Mouse (Mus musculus) gastrocnemius, adult 18-20 months (tissue): ENCODE results near the gene Pigk. TPM values are rescaled to one million over a fixed set of nuclear protein-coding genes. Genes with fewer than 3 reads are reported as not detected.
"Not testable (repeated sequence)": the region's sequence is repeated elsewhere in the genome, so short reads cannot be mapped to it uniquely, and the experiment has no call there.

Experiments
- DNase-seq: peaks from one replicate; pipeline ENCODE4 v3.0.0; 2021; ENCODE audit warnings: low spot score
- long read RNA-seq, 2 experiments: library from polyadenylated mRNA; stranded (forward); transcript quantifications; one replicate each; pipeline ENCODE4 v2.0.0; 2021
- total RNA-seq, 2 experiments: library from RNA; stranded (reverse); gene quantifications; 2 replicates each; pipeline ENCODE4 v1.2.3; 2021

Gene Pigk
- 10 to 100 TPM; 21.0 to 22.4 TPM for total RNA-seq
- long read RNA-seq, experiment 1, full-length matches to known transcripts: 50 of 59 reads
- long read RNA-seq, experiment 1, partial matches to known transcripts: 1 of 59 reads
- long read RNA-seq, experiment 1, other reads (novel, unspliced or antisense): 8 of 59 reads
- long read RNA-seq, experiment 2, full-length matches to known transcripts: 26 of 31 reads
- long read RNA-seq, experiment 2, partial matches to known transcripts: 0 of 31 reads
- long read RNA-seq, experiment 2, other reads (novel, unspliced or antisense): 5 of 31 reads

DNA sequence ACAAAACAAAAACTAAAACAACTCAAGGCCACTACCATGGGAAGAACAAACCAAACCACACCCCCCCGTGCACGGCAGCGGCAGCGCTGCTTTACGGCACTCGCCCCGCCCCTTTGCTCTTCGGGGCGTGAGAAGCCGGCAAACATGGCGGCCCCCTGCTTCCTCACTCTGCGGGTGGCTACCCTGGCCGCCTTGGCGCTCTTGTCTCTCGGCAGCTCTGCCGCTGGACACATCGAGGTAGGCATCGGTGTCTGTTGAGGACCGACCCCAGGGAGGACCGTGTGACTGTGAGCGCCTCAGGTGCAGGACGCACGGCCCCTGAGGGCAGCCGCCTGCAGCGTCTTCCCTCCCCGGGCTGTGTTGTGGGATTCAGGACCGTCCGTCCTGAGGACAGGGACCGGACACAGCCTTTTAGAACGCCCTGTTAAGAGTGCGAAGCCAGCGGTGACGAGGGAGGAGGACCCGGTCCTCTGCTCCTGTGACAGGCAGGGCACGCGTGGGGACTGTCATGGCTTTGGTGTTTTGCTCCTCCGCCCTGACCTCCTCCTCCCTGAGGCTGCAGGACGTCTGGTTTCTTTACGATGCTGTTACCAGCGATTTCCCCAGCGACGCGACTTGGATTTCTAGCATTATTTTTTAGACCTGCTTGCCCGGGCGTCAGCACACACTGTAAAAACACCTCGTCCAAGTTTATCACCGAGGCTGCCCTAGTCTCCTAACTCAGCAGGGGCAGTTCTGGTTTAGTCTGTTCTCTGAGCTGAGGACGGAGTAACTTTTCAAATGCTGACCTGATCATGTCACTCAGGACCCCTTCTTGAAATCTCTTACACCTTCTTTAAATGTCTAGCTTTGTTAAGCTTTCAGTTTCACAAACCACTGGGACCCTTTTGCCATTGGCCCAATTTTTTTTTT is at the start of gene Pigk:
Pigk (plus strand) TSS at position 110 of the 912 bp plus-strand sequence.
- DNase-seq: peak; percentile 93

DNA sequence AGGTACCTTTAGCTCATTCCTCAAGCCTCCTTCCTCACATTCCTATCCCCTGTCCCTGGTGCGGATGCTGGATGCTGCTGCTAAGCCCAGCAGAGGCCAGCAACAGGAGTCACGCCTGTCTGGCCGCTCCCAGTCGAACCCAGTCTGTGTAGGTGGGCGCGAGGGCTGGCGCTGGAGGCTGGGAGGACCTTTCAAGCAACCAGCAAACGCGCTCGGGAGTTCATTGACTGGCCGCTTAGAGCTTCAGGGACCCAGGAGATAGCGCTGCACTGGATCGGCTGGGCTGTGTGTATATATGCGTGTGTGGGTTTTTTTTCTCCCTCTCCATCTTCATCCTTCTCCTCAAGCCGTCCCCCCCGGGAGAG is 46.9 kb upstream of the Pigk start:
- DNase-seq: no peak

- no peak for DNase-seq
Observed at GRCm38 (mm10) chr3:152667356-152668211, 46.3 kb upstream of the Pigk start.

DNA sequence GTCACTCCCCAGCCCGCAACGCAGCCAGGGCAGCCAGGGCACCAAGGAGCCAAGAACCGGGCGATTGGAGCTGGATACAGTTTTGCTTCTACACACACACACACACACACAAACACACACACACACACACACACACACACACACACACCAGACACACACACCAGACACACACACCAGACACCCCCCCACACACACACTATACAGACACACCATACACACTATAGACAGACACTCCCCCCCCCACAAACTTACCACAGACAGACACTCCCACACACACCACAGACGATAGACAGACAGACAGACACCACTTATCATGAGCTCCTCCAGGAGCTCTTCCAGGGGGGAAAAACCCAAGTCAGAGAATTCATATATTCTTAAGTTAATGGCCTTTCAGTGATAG is 45.7 kb upstream of the Pigk start, which contains the start of gene Ak5:
Ak5 (minus strand) TSS at position 122 of the 400 bp plus-strand sequence.
- DNase-seq: no peak

GRCm38 (mm10) chr3:152668793-152669192 is 45.1 kb upstream of the Pigk start:
- DNase-seq: no peak

GRCm38 (mm10) chr3:152669783-152670182 is 44.1 kb upstream of the Pigk start:
- DNase-seq: no peak

DNA sequence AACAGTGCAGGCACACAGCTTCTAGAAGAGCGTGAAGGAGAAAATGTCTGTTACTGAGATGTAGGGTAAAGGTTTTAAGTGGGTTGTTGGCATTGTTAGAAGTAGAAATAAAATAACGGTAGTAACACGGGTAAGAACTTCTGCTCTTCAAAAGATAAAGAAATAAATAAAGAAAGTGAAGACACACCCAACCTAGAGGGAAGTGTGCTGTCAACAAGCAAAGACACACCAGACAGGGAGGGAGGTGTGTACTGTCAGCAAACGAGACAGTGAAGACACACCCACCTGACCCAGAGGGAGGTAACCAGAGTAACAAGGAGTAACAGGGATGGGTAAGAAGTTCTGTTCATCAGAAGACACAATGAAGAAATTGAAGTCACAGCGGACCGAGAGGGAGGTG is 39.2 kb upstream of the Pigk start:
- no peak for DNase-seq

- peak; percentile 9 for DNase-seq
Observed at GRCm38 (mm10) chr3:152688532-152688931, 25.4 kb upstream of the Pigk start.

DNA sequence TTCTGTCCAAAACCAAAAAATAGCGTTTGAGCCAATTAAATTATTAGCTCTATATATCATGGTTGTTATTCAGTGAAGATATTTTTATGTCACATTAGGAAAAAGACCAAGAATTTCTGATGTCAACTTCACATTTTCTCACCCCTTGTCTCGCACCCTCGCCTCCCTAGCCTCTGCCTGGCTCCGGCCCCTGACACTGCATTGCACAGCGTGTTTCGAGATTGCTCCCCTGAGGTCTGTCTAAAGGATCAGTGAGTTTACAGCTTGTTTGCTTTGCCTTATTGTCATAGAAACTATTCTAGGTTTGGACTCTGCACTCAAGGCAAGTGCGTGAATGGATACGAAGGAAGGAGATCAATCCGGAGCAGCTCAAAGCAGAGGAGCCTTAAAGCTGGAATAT is 24.8 kb upstream of the Pigk start:
- peak; percentile 18 for DNase-seq

GRCm38 (mm10) chr3:152694950-152695349 is 18.9 kb upstream of the Pigk start:
- no peak for DNase-seq

DNA sequence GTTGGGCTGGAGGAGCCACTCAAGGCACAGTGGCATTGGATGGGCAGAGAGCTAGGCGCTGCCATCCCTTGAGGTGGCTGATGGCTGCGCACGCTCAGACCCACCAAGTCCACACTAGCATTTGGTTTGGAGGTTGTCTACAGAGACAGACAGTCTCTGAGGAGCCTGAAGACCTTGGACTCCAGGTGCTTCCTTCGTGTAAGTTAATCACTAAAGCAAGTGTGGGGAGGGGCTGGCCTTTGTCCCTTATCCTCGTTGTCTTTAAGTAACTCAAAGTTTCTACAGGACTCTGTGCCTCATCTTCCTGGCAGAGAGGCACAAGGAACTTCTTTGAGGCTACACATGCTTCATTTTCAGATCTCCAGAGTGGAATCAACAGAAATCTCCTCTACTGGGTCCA is 15.9 kb upstream of the Pigk start:
- no peak for DNase-seq

GRCm38 (mm10) chr3:152699261-152699660 is 14.6 kb upstream of the Pigk start:
- no peak for DNase-seq

- not testable (repeated sequence) for DNase-seq
Observed at GRCm38 (mm10) chr3:152701536-152701935, 12.4 kb upstream of the Pigk start.

- no peak for DNase-seq
Observed at GRCm38 (mm10) chr3:152702274-152702843, 11.5 kb upstream of the Pigk start.

DNA sequence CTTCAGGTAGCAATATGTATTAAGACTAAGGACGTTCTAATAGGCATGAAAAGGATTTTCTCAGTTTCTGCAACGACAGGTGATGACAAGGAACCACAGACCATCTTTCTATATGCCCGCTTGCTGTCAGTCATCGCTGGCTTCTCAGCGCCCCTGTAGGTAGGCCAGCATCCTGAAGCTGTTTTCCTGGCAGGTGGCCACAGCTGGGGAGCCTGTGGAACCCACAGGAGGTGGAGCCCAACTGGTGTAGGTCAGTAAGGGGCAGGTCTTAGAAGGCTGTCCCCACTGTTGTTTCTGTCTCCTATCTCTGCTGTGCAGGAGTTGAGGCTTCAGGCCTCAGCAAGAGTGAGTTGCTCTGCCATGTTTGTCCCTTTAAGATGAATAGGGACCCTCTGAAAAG is 8.1 kb upstream of the Pigk start:
- DNase-seq: no peak

GRCm38 (mm10) chr3:152706901-152707300 is 7.0 kb upstream of the Pigk start:
- no peak for DNase-seq

DNA sequence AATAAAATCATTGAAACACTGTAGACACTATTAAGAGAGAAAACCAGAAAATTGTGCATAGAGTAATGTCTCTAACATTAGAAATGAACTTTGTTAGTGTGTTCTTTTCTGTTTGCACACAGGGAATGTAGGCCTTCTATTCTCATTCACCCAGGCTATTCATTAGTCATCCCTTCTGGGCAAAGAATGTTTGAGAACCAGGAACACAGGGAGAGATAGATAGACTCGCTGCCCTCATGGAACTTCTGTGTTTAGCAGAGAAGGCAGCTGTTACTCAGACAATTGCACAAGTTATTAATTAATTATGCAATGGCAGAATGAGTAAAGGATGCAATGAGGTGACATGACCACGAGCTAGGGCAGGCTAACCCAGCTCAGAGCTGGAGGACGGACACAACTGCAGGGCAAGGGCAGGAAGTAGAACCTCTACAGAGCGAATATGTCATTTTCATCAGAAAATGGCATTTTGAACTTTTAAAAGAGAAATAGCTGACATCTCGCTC is 6.5 kb upstream of the Pigk start:
- no peak for DNase-seq

GRCm38 (mm10) chr3:152709936-152710335 is 4.0 kb upstream of the Pigk start:
- DNase-seq: no peak

DNA sequence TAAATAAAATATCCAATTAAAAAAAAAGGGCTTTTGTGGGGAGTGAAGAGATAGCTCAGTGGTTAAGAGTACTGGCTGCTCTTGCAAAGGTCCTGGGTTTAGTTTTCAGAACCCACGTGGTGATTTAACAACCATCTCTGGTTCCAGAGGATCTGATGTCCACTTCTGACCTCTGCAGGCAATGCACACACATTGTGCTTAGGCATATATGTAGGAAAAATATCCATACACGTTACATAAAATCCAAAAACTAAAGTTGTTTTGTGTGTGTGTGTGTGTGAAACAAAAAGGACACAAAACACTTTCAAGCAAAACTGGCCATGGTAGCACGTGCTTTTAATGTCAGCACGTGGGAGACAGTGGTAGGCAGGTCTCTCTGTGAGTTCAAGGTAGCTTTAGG is 943 bp upstream of the Pigk start:
- DNase-seq: no peak

DNA sequence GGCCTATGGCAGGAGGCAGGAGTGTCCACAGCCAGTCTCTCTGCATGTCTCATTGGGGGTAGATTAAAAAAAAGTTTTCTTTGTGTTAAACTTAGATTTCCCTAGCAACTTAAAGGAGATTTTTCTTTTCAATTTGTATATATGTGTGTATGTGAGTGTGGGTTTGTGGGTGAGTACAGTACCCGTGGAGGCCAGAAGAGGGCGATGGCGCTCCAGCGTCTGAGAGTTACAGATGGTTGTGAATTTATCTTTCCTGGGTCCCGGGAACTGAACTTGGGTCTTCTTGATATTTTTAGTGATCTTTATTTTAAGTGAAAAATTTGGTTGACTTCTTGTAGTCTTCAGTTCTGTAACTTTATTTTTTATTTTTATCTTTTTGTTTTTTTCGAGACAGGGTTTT is 7.4 kb downstream of the Pigk start:
- no peak for DNase-seq

- DNase-seq: no peak
Observed at GRCm38 (mm10) chr3:152722836-152723235, 8.9 kb downstream of the Pigk start.
